Mouse (Mus musculus) heart, adult 8-10 months (tissue): ENCODE measurements around the gene Alk. TPM values are rescaled to one million over a fixed set of nuclear protein-coding genes. Genes with fewer than 3 reads are reported as not detected.

Source experiments
- DNase-seq: peaks from one replicate; pipeline ENCODE4 v3.0.0; 2022; ENCODE audit warnings: low spot score
- total RNA-seq, 4 experiments: library from RNA; stranded (reverse); gene quantifications; 2 replicates each; pipeline ENCODE4 v1.2.4; 2022

The Alk gene
- total RNA-seq, 4 experiments from 2014 or later = 0.05 TPM; not detected in 3

- no peak for DNase-seq
Observed at GRCm38 (mm10) chr17:71881369-71881768, 723.1 kb downstream of the Alk start.

GRCm38 (mm10) chr17:71875492-71875891 is 728.9 kb downstream of the Alk start:
- no peak for DNase-seq

- no peak for DNase-seq
Observed at GRCm38 (mm10) chr17:71874795-71875194, 729.6 kb downstream of the Alk start.

- DNase-seq = peak; percentile 22
Observed at GRCm38 (mm10) chr17:71874077-71874476, 730.4 kb downstream of the Alk start.

GRCm38 (mm10) chr17:71872976-71873375 is 731.5 kb downstream of the Alk start:
- DNase-seq = no peak

GRCm38 (mm10) chr17:71871981-71872380 is 732.4 kb downstream of the Alk start:
- no peak for DNase-seq

- DNase-seq = no peak
Observed at GRCm38 (mm10) chr17:71870641-71871040, 733.8 kb downstream of the Alk start.

GRCm38 (mm10) chr17:71870232-71870621 is 734.2 kb downstream of the Alk start:
- no peak for DNase-seq

- peak; percentile 7 for DNase-seq
Observed at GRCm38 (mm10) chr17:71869372-71870231, 734.8 kb downstream of the Alk start.

- DNase-seq = no peak
Observed at GRCm38 (mm10) chr17:71868828-71869227, 735.6 kb downstream of the Alk start.

GRCm38 (mm10) chr17:71867892-71868291 is 736.5 kb downstream of the Alk start:
- no peak for DNase-seq

- DNase-seq = no peak
Observed at GRCm38 (mm10) chr17:71865437-71865836, 739.0 kb downstream of the Alk start.

- DNase-seq = no peak
Observed at GRCm38 (mm10) chr17:71864039-71864438, 740.4 kb downstream of the Alk start.

- DNase-seq = no peak
Observed at GRCm38 (mm10) chr17:71862895-71863294, 741.5 kb downstream of the Alk start.

GRCm38 (mm10) chr17:71862184-71862583 is 742.2 kb downstream of the Alk start:
- no peak for DNase-seq

- no peak for DNase-seq
Observed at GRCm38 (mm10) chr17:71831960-71832359, 772.5 kb downstream of the Alk start.

- DNase-seq = no peak
Observed at GRCm38 (mm10) chr17:71828647-71829414, 775.6 kb downstream of the Alk start.

GRCm38 (mm10) chr17:71827627-71828026 is 776.8 kb downstream of the Alk start:
- DNase-seq = no peak

- no peak for DNase-seq
Observed at GRCm38 (mm10) chr17:71826603-71827002, 777.8 kb downstream of the Alk start.

GRCm38 (mm10) chr17:71823622-71824306 is 780.7 kb downstream of the Alk start:
- no peak for DNase-seq
